Mouse (Mus musculus) lung, embryonic 15.5 days (tissue): ENCODE results near the gene Fbxo47. TPM values are rescaled to one million over a fixed set of nuclear protein-coding genes. Genes with fewer than 3 reads are reported as not detected.

ENCODE experiments used
- ATAC-seq: fragments of 200-750 bp; cut with Nextera tagmentation; 2 replicates; pipeline ENCODE4 v1.8.0; 2017; ENCODE audit warnings: moderate number of reproducible peaks, borderline replicate concordance; ENCODE audit not compliant: low FRiP score, low TSS enrichment; ENCODE audit errors: extremely low read depth
- H3K27ac ChIP-seq: fragments of 300-500 bp; sonication (generic); 2 replicates; pipeline ENCODE4 v1.5.1; 2015; ENCODE audit warnings: moderate library complexity, mild to moderate bottlenecking, inconsistent platforms
- H3K27me3 ChIP-seq: fragments of 300-500 bp; sonication (generic); 2 replicates; pipeline ENCODE4 v1.6.1; 2015; ENCODE audit warnings: inconsistent platforms
- H3K36me3 ChIP-seq: fragments of 300-500 bp; sonication (generic); 2 replicates; pipeline ENCODE4 v1.6.1; 2015; ENCODE audit warnings: inconsistent platforms
- H3K4me1 ChIP-seq: fragments of 300-500 bp; sonication (generic); 2 replicates; pipeline ENCODE4 v1.6.1; 2015; ENCODE audit warnings: inconsistent platforms
- H3K4me2 ChIP-seq: fragments of 300-500 bp; sonication (generic); 2 replicates; pipeline ENCODE4 v1.6.1; 2015; ENCODE audit warnings: inconsistent platforms, mild to moderate bottlenecking, moderate library complexity
- H3K4me3 ChIP-seq: fragments of 300-500 bp; sonication (generic); 2 replicates; pipeline ENCODE4 v1.5.1; 2015; ENCODE audit warnings: mild to moderate bottlenecking, inconsistent platforms
- H3K9ac ChIP-seq: fragments of 300-500 bp; sonication (generic); 2 replicates; pipeline ENCODE4 v1.6.1; 2015; ENCODE audit warnings: inconsistent platforms
- H3K9me3 ChIP-seq: fragments of 300-500 bp; sonication (generic); 2 replicates; pipeline ENCODE4 v1.6.1; 2016; ENCODE audit warnings: inconsistent platforms
- WGBS: fragments of 180-500 bp; shearing (Covaris S2); methylation state at CpG from one replicate; pipeline ENCODE4 v1.1.7; 2015; 5-methylcytosine and 5-hydroxymethylcytosine counted together
- polyA plus RNA-seq: library from polyadenylated mRNA; unstranded; fragments of >200 nt; fragmentation: Nextera tagmentation; extraction: Ambion mirVana; gene quantifications from 2 replicates; pipeline ENCODE4 v1.2.1, GENCODE M21; 2015

Fbxo47 gene
- polyA plus RNA-seq, 1 experiment from 2014 or later: 0.64 TPM

GRCm38 (mm10) chr11:97817379-97817778 is 66.6 kb downstream of the Fbxo47 start:
- Histone ChIP-seq H3K27ac (peak overlapping the region; percentile 79), H3K27me3 (no peaks in the 10 kb centered on the region), H3K9me3 (no peaks in the 10 kb centered on the region), H3K9ac (no peak overlapping the region), H3K36me3 (peaks cover 48% of the 10 kb centered on the region), H3K4me1 (peaks cover 85% of the 10 kb centered on the region), H3K4me3 (no peak overlapping the region), H3K4me2 (no peak overlapping the region)
- no peak for ATAC-seq
- WGBS: 34% methylated on average over 5 of the region's 5 CpGs

- Histone ChIP-seq H3K4me1 (peaks cover 89% of the 10 kb centered on the region), H3K9me3 (no peaks in the 10 kb centered on the region), H3K4me3 (no peak overlapping the region), H3K9ac (no peak overlapping the region), H3K27ac (peak overlapping the region; percentile 79), H3K4me2 (no peak overlapping the region), H3K27me3 (no peaks in the 10 kb centered on the region), H3K36me3 (peaks cover 48% of the 10 kb centered on the region)
- ATAC-seq: no peak
- 34% methylated on average over 9 of the region's 9 CpGs for WGBS
Observed at GRCm38 (mm10) chr11:97816916-97817315, 67.0 kb downstream of the Fbxo47 start.

GRCm38 (mm10) chr11:97816176-97816575 is 67.8 kb downstream of the Fbxo47 start:
- no peak overlapping the region for H3K4me2 ChIP-seq
- no peak for ATAC-seq
- H3K27me3 ChIP-seq: no peaks in the 10 kb centered on the region
- no peak overlapping the region for H3K9ac ChIP-seq
- WGBS: 64% methylated on average over 5 of the region's 5 CpGs
- no peaks in the 10 kb centered on the region for H3K9me3 ChIP-seq
- peaks cover 96% of the 10 kb centered on the region for H3K4me1 ChIP-seq
- peaks cover 45% of the 10 kb centered on the region for H3K36me3 ChIP-seq
- H3K27ac ChIP-seq: peak overlapping the region; percentile 42; the same call in 1 of the 2 replicates
- no peak overlapping the region for H3K4me3 ChIP-seq

- Histone ChIP-seq H3K4me3 (no peak overlapping the region), H3K4me1 (peaks cover 96% of the 10 kb centered on the region), H3K27ac (peak overlapping the region; percentile 34; the same call in 1 of the 2 replicates), H3K4me2 (no peak overlapping the region), H3K27me3 (no peaks in the 10 kb centered on the region), H3K36me3 (peaks cover 42% of the 10 kb centered on the region), H3K9ac (no peak overlapping the region), H3K9me3 (no peaks in the 10 kb centered on the region)
- WGBS: 67% methylated on average over 11 of the region's 11 CpGs
- ATAC-seq: no peak
Observed at GRCm38 (mm10) chr11:97815736-97816135, 68.2 kb downstream of the Fbxo47 start.

- ATAC-seq: no peak
- Histone ChIP-seq H3K4me3 (no peak overlapping the region), H3K4me1 (peaks cover 100% of the 10 kb centered on the region), H3K36me3 (peaks cover 41% of the 10 kb centered on the region), H3K9ac (no peak overlapping the region), H3K4me2 (no peak overlapping the region), H3K27ac (peak overlapping the region; percentile 89), H3K27me3 (no peaks in the 10 kb centered on the region), H3K9me3 (no peaks in the 10 kb centered on the region)
- WGBS: 54% methylated on average over 17 of the region's 17 CpGs
Observed at GRCm38 (mm10) chr11:97813746-97814515, 70.0 kb downstream of the Fbxo47 start.

GRCm38 (mm10) chr11:97813085-97813484 is 70.9 kb downstream of the Fbxo47 start:
- WGBS: 46% methylated on average over 7 of the region's 7 CpGs
- no peak overlapping the region for H3K4me3 ChIP-seq
- H3K36me3 ChIP-seq: peaks cover 44% of the 10 kb centered on the region
- no peak overlapping the region for H3K4me2 ChIP-seq
- H3K27ac ChIP-seq: peak overlapping the region; percentile 89
- H3K9me3 ChIP-seq: no peaks in the 10 kb centered on the region
- no peak for ATAC-seq
- peaks cover 100% of the 10 kb centered on the region for H3K4me1 ChIP-seq
- H3K27me3 ChIP-seq: no peaks in the 10 kb centered on the region
- H3K9ac ChIP-seq: peak overlapping the region; percentile 9; the same call in 1 of the 2 replicates

- Histone ChIP-seq H3K4me3 (no peak overlapping the region), H3K9me3 (no peaks in the 10 kb centered on the region), H3K4me1 (peaks cover 100% of the 10 kb centered on the region), H3K27me3 (no peaks in the 10 kb centered on the region), H3K9ac (peak overlapping the region; percentile 15; the same call in 1 of the 2 replicates), H3K36me3 (peaks cover 44% of the 10 kb centered on the region), H3K4me2 (no peak overlapping the region), H3K27ac (peak overlapping the region; percentile 89)
- 33% methylated on average over 3 of the region's 3 CpGs for whole genome bisulfite sequencing
- ATAC-seq: peak; percentile 5; the same call in 1 of the 2 replicates
Observed at GRCm38 (mm10) chr11:97812491-97812921, 71.4 kb downstream of the Fbxo47 start.

- H3K4me2 ChIP-seq: no peak overlapping the region
- peak overlapping the region; percentile 29; the same call in 1 of the 2 replicates for H3K9ac ChIP-seq
- 35% methylated on average over 12 of the region's 13 CpGs for WGBS
- peaks cover 100% of the 10 kb centered on the region for H3K4me1 ChIP-seq
- no peaks in the 10 kb centered on the region for H3K9me3 ChIP-seq
- ATAC-seq: no peak
- no peak overlapping the region for H3K4me3 ChIP-seq
- H3K27me3 ChIP-seq: no peaks in the 10 kb centered on the region
- peak overlapping the region; percentile 89 for H3K27ac ChIP-seq
- H3K36me3 ChIP-seq: peaks cover 45% of the 10 kb centered on the region
Observed at GRCm38 (mm10) chr11:97811569-97812362, 72.2 kb downstream of the Fbxo47 start.

GRCm38 (mm10) chr11:97810970-97811369 is 73.0 kb downstream of the Fbxo47 start:
- H3K4me3 ChIP-seq: no peak overlapping the region
- 38% methylated on average over 3 of the region's 3 CpGs for WGBS
- peaks cover 41% of the 10 kb centered on the region for H3K36me3 ChIP-seq
- no peaks in the 10 kb centered on the region for H3K9me3 ChIP-seq
- H3K4me1 ChIP-seq: peaks cover 100% of the 10 kb centered on the region
- ATAC-seq: no peak
- no peak overlapping the region for H3K9ac ChIP-seq
- peak overlapping the region; percentile 10; the same call in 1 of the 2 replicates for H3K4me2 ChIP-seq
- H3K27me3 ChIP-seq: no peaks in the 10 kb centered on the region
- H3K27ac ChIP-seq: peak overlapping the region; percentile 89; the same call in 1 of the 2 replicates

- Histone ChIP-seq H3K4me1 (peaks cover 100% of the 10 kb centered on the region), H3K4me2 (peak overlapping the region; percentile 10; the same call in 1 of the 2 replicates), H3K27ac (peak overlapping the region; percentile 89), H3K4me3 (no peak overlapping the region), H3K9me3 (no peaks in the 10 kb centered on the region), H3K27me3 (no peaks in the 10 kb centered on the region), H3K36me3 (peaks cover 34% of the 10 kb centered on the region), H3K9ac (no peak overlapping the region)
- WGBS: 52% methylated on average over 7 of the region's 7 CpGs
- ATAC-seq: no peak
Observed at GRCm38 (mm10) chr11:97810356-97810755, 73.6 kb downstream of the Fbxo47 start.

GRCm38 (mm10) chr11:97809235-97810121 is 74.5 kb downstream of the Fbxo47 start:
- Histone ChIP-seq H3K9me3 (no peaks in the 10 kb centered on the region), H3K27me3 (no peaks in the 10 kb centered on the region), H3K4me3 (no peak overlapping the region), H3K36me3 (peaks cover 26% of the 10 kb centered on the region), H3K27ac (peak overlapping the region; percentile 89), H3K9ac (0 out of 2 replicates have a peak overlapping the region, but pooled peaks have one; percentile 3), H3K4me2 (peak overlapping the region; percentile 3; the same call in 1 of the 2 replicates), H3K4me1 (peaks cover 100% of the 10 kb centered on the region)
- 44% methylated on average over 7 of the region's 7 CpGs for WGBS
- no peak for ATAC-seq
